Mouse (Mus musculus) lung, embryonic 16.5 days (tissue): Measurements from ENCODE around the gene Ripply1. TPM values are rescaled to one million over a fixed set of nuclear protein-coding genes. Genes with fewer than 3 reads are reported as not detected.
"Not testable (repeated sequence)": the region's sequence is repeated elsewhere in the genome, so short reads cannot be mapped to it uniquely, and the experiment has no call there.

Experiments used
- ATAC-seq: fragments of 200-750 bp; cut with Nextera tagmentation; 2 replicates; pipeline ENCODE4 v1.8.0; 2017; ENCODE audit warnings: low read depth, mild to moderate bottlenecking, moderate library complexity
- H3K27ac ChIP-seq: fragments of 300-500 bp; sonication (generic); 2 replicates; pipeline ENCODE4 v1.5.1; 2014; ENCODE audit warnings: mild to moderate bottlenecking, control low read depth, low read length
- H3K27me3 ChIP-seq: fragments of 300-500 bp; sonication (generic); 2 replicates; pipeline ENCODE4 v1.6.1; 2014; ENCODE audit warnings: low read depth, low read length, mixed read lengths; ENCODE audit not compliant: control insufficient read depth, insufficient read depth
- H3K36me3 ChIP-seq: fragments of 300-500 bp; sonication (generic); 2 replicates; pipeline ENCODE4 v1.6.1; 2014; ENCODE audit warnings: low read length; ENCODE audit not compliant: control insufficient read depth, insufficient read depth
- H3K4me1 ChIP-seq: fragments of 300-500 bp; sonication (generic); replicated peaks from 2 replicates; pipeline ENCODE4 v1.6.1; 2014; ENCODE audit warnings: low read length, mixed read lengths; ENCODE audit not compliant: control insufficient read depth, insufficient read depth
- H3K4me2 ChIP-seq: fragments of 300-500 bp; sonication (generic); 2 replicates; pipeline ENCODE4 v1.6.1; 2014; ENCODE audit warnings: low read depth, low read length, control low read depth
- H3K4me3 ChIP-seq: fragments of 300-500 bp; sonication (generic); 2 replicates; pipeline ENCODE4 v1.5.1; 2014; ENCODE audit warnings: mild to moderate bottlenecking, low read length, control low read depth
- H3K9ac ChIP-seq: fragments of 300-500 bp; sonication (generic); 2 replicates; pipeline ENCODE4 v1.6.1; 2014; ENCODE audit warnings: low read length, control low read depth
- H3K9me3 ChIP-seq: fragments of 300-500 bp; sonication (generic); 2 replicates; pipeline ENCODE4 v1.6.1; 2016; ENCODE audit warnings: low read length; ENCODE audit not compliant: control insufficient read depth
- WGBS: fragments of 180-500 bp; shearing (Covaris S2); extraction: QIAGEN DNeasy Blood & Tissue Kit; methylation state at CpG from one replicate; pipeline ENCODE4 v1.1.7; 2014; 5-methylcytosine and 5-hydroxymethylcytosine counted together
- polyA plus RNA-seq: library from polyadenylated mRNA; unstranded; fragments of >200 nt; fragmentation: Nextera tagmentation; extraction: Ambion mirVana; gene quantifications from 2 replicates; pipeline ENCODE4 v1.2.1, GENCODE M21; 2015

Ripply1 gene
- polyA plus RNA-seq, 1 experiment from 2014 or later: not detected

GRCm38 (mm10) chrX:139774309-139775083, 7.7 kb downstream of the Ripply1 start:
- Histone ChIP-seq H3K4me1 (no peaks in the 10 kb centered on the region), H3K36me3 (no peaks in the 10 kb centered on the region), H3K4me2 (no peak overlapping the region), H3K27me3 (0 out of 2 replicates have a peak, but pooled peaks cover 2% of the 10 kb centered on the region), H3K27ac (no peak overlapping the region), H3K9me3 (no peaks in the 10 kb centered on the region), H3K9ac (no peak overlapping the region), H3K4me3 (no peak overlapping the region)
- ATAC-seq: peak; percentile 51
- 29% methylated on average over 18 of the region's 18 CpGs for WGBS

GRCm38 (mm10) chrX:139769975-139770637, 12.0 kb downstream of the Ripply1 start:
- no peaks in the 10 kb centered on the region for H3K4me1 ChIP-seq
- no peak overlapping the region for H3K9ac ChIP-seq
- no peak overlapping the region for H3K4me2 ChIP-seq
- H3K27me3 ChIP-seq: peaks cover 5% of the 10 kb centered on the region; the same call in 1 of the 2 replicates
- no peak overlapping the region for H3K27ac ChIP-seq
- no peaks in the 10 kb centered on the region for H3K9me3 ChIP-seq
- no peak for ATAC-seq
- 58% methylated on average over 13 of the region's 13 CpGs for WGBS
- H3K36me3 ChIP-seq: no peaks in the 10 kb centered on the region
- no peak overlapping the region for H3K4me3 ChIP-seq

- no peak for ATAC-seq
- no peaks in the 10 kb centered on the region for H3K36me3 ChIP-seq
- WGBS: 77% methylated on average over 2 of the region's 2 CpGs
- H3K27me3 ChIP-seq: no peaks in the 10 kb centered on the region
- H3K9ac ChIP-seq: no peak overlapping the region
- no peak overlapping the region for H3K4me3 ChIP-seq
- H3K27ac ChIP-seq: no peak overlapping the region
- no peaks in the 10 kb centered on the region for H3K9me3 ChIP-seq
- no peaks in the 10 kb centered on the region for H3K4me1 ChIP-seq
- H3K4me2 ChIP-seq: no peak overlapping the region
Observed at GRCm38 (mm10) chrX:139762546-139762945, 19.6 kb downstream of the Ripply1 start.

GRCm38 (mm10) chrX:139758634-139759033, 23.5 kb downstream of the Ripply1 start:
- H3K9me3 ChIP-seq, H3K4me2 ChIP-seq, ATAC-seq, H3K36me3 ChIP-seq, H3K27me3 ChIP-seq, H3K4me1 ChIP-seq, H3K4me3 ChIP-seq, H3K9ac ChIP-seq, H3K27ac ChIP-seq: not testable (repeated sequence)
- WGBS: 66% methylated on average over 3 of the region's 3 CpGs

GRCm38 (mm10) chrX:139751855-139752254, 30.3 kb downstream of the Ripply1 start:
- H3K27ac ChIP-seq: no peak overlapping the region
- H3K4me1 ChIP-seq: no peaks in the 10 kb centered on the region
- H3K9ac ChIP-seq: no peak overlapping the region
- no peaks in the 10 kb centered on the region for H3K36me3 ChIP-seq
- H3K4me2 ChIP-seq: no peak overlapping the region
- H3K9me3 ChIP-seq: no peaks in the 10 kb centered on the region
- WGBS: 0% methylated on average over 1 of the region's 1 CpGs
- no peak overlapping the region for H3K4me3 ChIP-seq
- ATAC-seq: no peak
- H3K27me3 ChIP-seq: no peaks in the 10 kb centered on the region

GRCm38 (mm10) chrX:139737066-139737465, 45.1 kb downstream of the Ripply1 start:
- H3K4me3 ChIP-seq: no peak overlapping the region
- no peaks in the 10 kb centered on the region for H3K27me3 ChIP-seq
- H3K27ac ChIP-seq: no peak overlapping the region
- no peak overlapping the region for H3K4me2 ChIP-seq
- 83% methylated on average over 5 of the region's 5 CpGs for WGBS
- no peaks in the 10 kb centered on the region for H3K9me3 ChIP-seq
- H3K36me3 ChIP-seq: no peaks in the 10 kb centered on the region
- H3K9ac ChIP-seq: no peak overlapping the region
- ATAC-seq: no peak
- H3K4me1 ChIP-seq: no peaks in the 10 kb centered on the region

GRCm38 (mm10) chrX:139730541-139730940, 51.6 kb downstream of the Ripply1 start:
- no peak overlapping the region for H3K4me2 ChIP-seq
- H3K27me3 ChIP-seq: no peaks in the 10 kb centered on the region
- no peak overlapping the region for H3K9ac ChIP-seq
- 77% methylated on average over 3 of the region's 3 CpGs for WGBS
- no peak for ATAC-seq
- H3K4me3 ChIP-seq: no peak overlapping the region
- H3K4me1 ChIP-seq: no peaks in the 10 kb centered on the region
- 0 out of 2 replicates have a peak, but pooled peaks cover 2% of the 10 kb centered on the region for H3K36me3 ChIP-seq
- H3K27ac ChIP-seq: no peak overlapping the region
- no peaks in the 10 kb centered on the region for H3K9me3 ChIP-seq

Other genes starting within 250 kb of the Ripply1 start
- gene Rnf128, start 219.0 kb downstream of the Ripply1 start, polyA plus RNA-seq: 5.9 and 7.0 TPM in 2 replicates
- gene Tbc1d8b, start 97.4 kb downstream of the Ripply1 start, polyA plus RNA-seq: 4.3 and 4.9 TPM in 2 replicates
- gene Gm15013, start 67.9 kb downstream of the Ripply1 start, polyA plus RNA-seq: 0.26 TPM in 1 of 2 replicates, not detected in the other
- gene Cldn2, start 18.5 kb upstream of the Ripply1 start, polyA plus RNA-seq: 0.29 and 0.62 TPM in 2 replicates
- gene Morc4, start 89.3 kb upstream of the Ripply1 start, polyA plus RNA-seq: 13.6 and 13.9 TPM in 2 replicates
- gene Rbm41, start 216.2 kb upstream of the Ripply1 start, polyA plus RNA-seq: 4.0 and 5.0 TPM in 2 replicates